Mouse (Mus musculus) heart, embryonic 12.5 days (tissue): ENCODE measurements around the gene Nckap5. TPM values are rescaled to one million over a fixed set of nuclear protein-coding genes. Genes with fewer than 3 reads are reported as not detected.

Source experiments
- ATAC-seq: fragments of 200-750 bp; cut with Nextera tagmentation; 2 replicates; pipeline ENCODE4 v1.8.0; 2017; ENCODE audit warnings: moderate TSS enrichment, moderate library complexity; ENCODE audit not compliant: insufficient number of reproducible peaks, low FRiP score
- H3K27ac ChIP-seq: fragments of 300-500 bp; sonication (generic); 2 replicates; pipeline ENCODE4 v1.5.1; 2016; ENCODE audit warnings: mild to moderate bottlenecking, moderate library complexity; ENCODE audit not compliant: poor library complexity, severe bottlenecking
- H3K27me3 ChIP-seq: fragments of 300-500 bp; sonication (generic); replicated peaks from 2 replicates; pipeline ENCODE4 v1.6.1; 2016; ENCODE audit warnings: mild to moderate bottlenecking, moderate library complexity
- H3K36me3 ChIP-seq: fragments of 300-500 bp; sonication (generic); 2 replicates; pipeline ENCODE4 v1.6.1; 2016; ENCODE audit warnings: mild to moderate bottlenecking, moderate library complexity
- H3K4me1 ChIP-seq: fragments of 300-500 bp; sonication (generic); replicated peaks from 2 replicates; pipeline ENCODE4 v1.6.1; 2016; ENCODE audit warnings: mild to moderate bottlenecking
- H3K4me2 ChIP-seq: fragments of 300-500 bp; sonication (generic); 2 replicates; pipeline ENCODE4 v1.6.1; 2016; ENCODE audit warnings: mild to moderate bottlenecking, moderate library complexity
- H3K4me3 ChIP-seq: fragments of 300-500 bp; sonication (generic); 2 replicates; pipeline ENCODE4 v1.5.1; 2016; ENCODE audit warnings: mild to moderate bottlenecking
- H3K9ac ChIP-seq: fragments of 300-500 bp; sonication (generic); 2 replicates; pipeline ENCODE4 v1.6.1; 2016; ENCODE audit warnings: mild to moderate bottlenecking, moderate library complexity
- H3K9me3 ChIP-seq: fragments of 300-500 bp; sonication (generic); replicated peaks from 2 replicates; pipeline ENCODE4 v1.6.1; 2016; ENCODE audit warnings: mild to moderate bottlenecking, moderate library complexity
- WGBS: fragments of 180-500 bp; shearing (Covaris S2); methylation state at CpG from one replicate; pipeline ENCODE4 v1.1.7; 2016; 5-methylcytosine and 5-hydroxymethylcytosine counted together
- polyA plus RNA-seq: library from polyadenylated mRNA; unstranded; fragments of >200 nt; fragmentation: Nextera tagmentation; extraction: Ambion mirVana; gene quantifications from 2 replicates; pipeline ENCODE4 v1.2.1, GENCODE M21; 2016

Gene Nckap5
- polyA plus RNA-seq, 1 experiment from 2014 or later = 3.8 TPM

GRCm38 (mm10) chr1:126470883-126471282 is 359.7 kb downstream of the Nckap5 start:
- no peak overlapping the region for H3K4me2 ChIP-seq
- H3K4me3 ChIP-seq = no peak overlapping the region
- 57% methylated on average over 2 of the region's 2 CpGs for WGBS

GRCm38 (mm10) chr1:126469818-126470544 is 360.6 kb downstream of the Nckap5 start:
- WGBS = 55% methylated on average over 5 of the region's 5 CpGs

More at GRCm38 (mm10) chr1:126470883-126471282, 359.7 kb downstream of the Nckap5 start:
- no peak overlapping the region for H3K9ac ChIP-seq
- H3K27me3 ChIP-seq = no peaks in the 10 kb centered on the region
- ATAC-seq = no peak
- no peaks in the 10 kb centered on the region for H3K36me3 ChIP-seq
- H3K4me1 ChIP-seq = 0 out of 2 replicates have a peak, but pooled peaks cover 6% of the 10 kb centered on the region
- no peak overlapping the region for H3K27ac ChIP-seq
- no peaks in the 10 kb centered on the region for H3K9me3 ChIP-seq

GRCm38 (mm10) chr1:126461527-126462354 is 368.9 kb downstream of the Nckap5 start:
- peak; percentile 80 for ATAC-seq
- H3K27ac ChIP-seq = no peak overlapping the region
- WGBS = 33% methylated on average over 11 of the region's 11 CpGs
- H3K4me1 ChIP-seq = 0 out of 2 replicates have a peak, but pooled peaks cover 6% of the 10 kb centered on the region
- H3K4me3 ChIP-seq = no peak overlapping the region
- H3K27me3 ChIP-seq = no peaks in the 10 kb centered on the region
- H3K4me2 ChIP-seq = no peak overlapping the region
- H3K9ac ChIP-seq = no peak overlapping the region
- no peaks in the 10 kb centered on the region for H3K9me3 ChIP-seq
- H3K36me3 ChIP-seq = no peaks in the 10 kb centered on the region

More at GRCm38 (mm10) chr1:126469818-126470544, 360.6 kb downstream of the Nckap5 start:
- no peak overlapping the region for H3K4me2 ChIP-seq
- H3K4me3 ChIP-seq = no peak overlapping the region
- no peaks in the 10 kb centered on the region for H3K9me3 ChIP-seq
- H3K27me3 ChIP-seq = no peaks in the 10 kb centered on the region
- H3K27ac ChIP-seq = no peak overlapping the region
- H3K9ac ChIP-seq = no peak overlapping the region
- ATAC-seq = no peak
- no peaks in the 10 kb centered on the region for H3K36me3 ChIP-seq
- 0 out of 2 replicates have a peak, but pooled peaks cover 6% of the 10 kb centered on the region for H3K4me1 ChIP-seq

- Histone ChIP-seq H3K4me3 (no peak overlapping the region), H3K4me1 (0 out of 2 replicates have a peak, but pooled peaks cover 6% of the 10 kb centered on the region), H3K36me3 (no peaks in the 10 kb centered on the region), H3K9ac (no peak overlapping the region), H3K4me2 (no peak overlapping the region), H3K27me3 (no peaks in the 10 kb centered on the region), H3K9me3 (no peaks in the 10 kb centered on the region), H3K27ac (no peak overlapping the region)
- WGBS = 74% methylated on average over 1 of the region's 1 CpGs
- ATAC-seq = no peak
Observed at GRCm38 (mm10) chr1:126457739-126458138, 372.9 kb downstream of the Nckap5 start.

DNA sequence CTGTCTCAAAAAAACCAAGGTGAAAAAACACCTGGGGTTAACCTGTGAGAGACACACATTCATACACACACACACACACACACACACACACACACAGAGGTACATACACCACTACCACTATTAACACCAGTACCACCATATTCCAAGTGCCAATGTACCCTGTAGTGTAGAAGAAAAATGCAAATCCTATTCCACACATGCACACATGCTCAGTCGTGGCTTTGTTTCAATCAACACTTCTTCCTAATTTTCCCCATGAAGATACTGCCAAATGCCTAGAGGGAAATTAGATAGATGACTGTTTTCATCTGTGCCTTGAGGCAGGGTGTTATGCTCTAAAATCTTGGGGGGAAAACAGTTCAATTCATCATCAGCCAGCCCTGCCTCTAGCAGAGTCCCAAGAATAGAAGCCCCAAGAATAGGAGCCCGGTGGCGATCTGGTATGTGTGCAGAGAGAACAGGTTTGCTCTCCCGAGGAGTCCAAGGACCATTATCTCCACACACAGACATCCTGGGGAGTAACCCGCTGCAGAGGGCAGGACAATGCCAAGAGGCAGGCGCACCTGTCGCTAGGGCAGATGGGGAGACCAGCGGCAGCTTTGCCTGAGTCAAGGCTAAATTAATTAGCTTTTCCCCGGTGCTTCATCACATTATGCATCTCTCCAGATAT is 376.0 kb downstream of the Nckap5 start:
- WGBS = 35% methylated on average over 9 of the region's 9 CpGs
- no peaks in the 10 kb centered on the region for H3K4me1 ChIP-seq

GRCm38 (mm10) chr1:126451472-126451871 is 379.1 kb downstream of the Nckap5 start:
- H3K9me3 ChIP-seq = no peaks in the 10 kb centered on the region
- WGBS = 55% methylated on average over 9 of the region's 9 CpGs

More for the DNA sequence above, 376.0 kb downstream of the Nckap5 start:
- H3K36me3 ChIP-seq = no peaks in the 10 kb centered on the region
- no peak overlapping the region for H3K4me2 ChIP-seq
- ATAC-seq = no peak
- no peak overlapping the region for H3K27ac ChIP-seq
- H3K4me3 ChIP-seq = no peak overlapping the region
- no peaks in the 10 kb centered on the region for H3K9me3 ChIP-seq
- H3K27me3 ChIP-seq = no peaks in the 10 kb centered on the region
- no peak overlapping the region for H3K9ac ChIP-seq

GRCm38 (mm10) chr1:126449424-126449823 is 381.2 kb downstream of the Nckap5 start:
- H3K36me3 ChIP-seq = no peaks in the 10 kb centered on the region
- WGBS = 28% methylated on average over 2 of the region's 2 CpGs
- H3K4me3 ChIP-seq = no peak overlapping the region
- no peaks in the 10 kb centered on the region for H3K4me1 ChIP-seq
- H3K27ac ChIP-seq = no peak overlapping the region
- no peaks in the 10 kb centered on the region for H3K9me3 ChIP-seq
- no peak overlapping the region for H3K4me2 ChIP-seq
- no peak overlapping the region for H3K9ac ChIP-seq
- no peaks in the 10 kb centered on the region for H3K27me3 ChIP-seq
- no peak for ATAC-seq

More at GRCm38 (mm10) chr1:126451472-126451871, 379.1 kb downstream of the Nckap5 start:
- no peak for ATAC-seq
- Histone ChIP-seq H3K36me3 (no peaks in the 10 kb centered on the region), H3K4me3 (no peak overlapping the region), H3K27ac (no peak overlapping the region), H3K27me3 (no peaks in the 10 kb centered on the region), H3K4me1 (no peaks in the 10 kb centered on the region), H3K9ac (no peak overlapping the region), H3K4me2 (no peak overlapping the region)

DNA sequence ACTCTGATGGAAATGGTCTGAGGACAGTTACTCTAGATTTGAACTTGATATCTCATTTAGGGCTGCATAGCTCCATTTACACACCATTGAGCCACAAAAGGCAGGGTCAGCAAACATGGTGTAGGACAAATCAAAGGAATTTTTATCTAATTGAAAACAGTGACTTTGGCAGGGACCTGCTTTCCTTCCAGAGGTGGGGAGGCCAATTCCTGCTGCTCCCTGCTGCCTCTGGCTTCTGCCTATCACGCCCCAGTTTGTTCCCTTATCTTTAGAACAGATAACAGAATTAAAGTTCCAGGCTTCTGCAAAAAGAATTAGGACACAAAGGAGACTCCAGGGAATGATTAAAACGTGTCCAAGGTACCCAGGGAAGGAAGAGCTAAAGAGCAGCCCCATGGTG is 386.7 kb downstream of the Nckap5 start:
- Histone ChIP-seq H3K9me3 (no peaks in the 10 kb centered on the region), H3K4me1 (peaks cover 7% of the 10 kb centered on the region; the same call in 1 of the 2 replicates), H3K27me3 (no peaks in the 10 kb centered on the region), H3K4me2 (no peak overlapping the region), H3K4me3 (no peak overlapping the region), H3K9ac (no peak overlapping the region), H3K36me3 (no peaks in the 10 kb centered on the region), H3K27ac (no peak overlapping the region)
- 8% methylated on average over 2 of the region's 2 CpGs for whole genome bisulfite sequencing
- peak; percentile 73; the same call in 1 of the 2 replicates for ATAC-seq

- no peak overlapping the region for H3K4me2 ChIP-seq
- no peak overlapping the region for H3K27ac ChIP-seq
- no peak overlapping the region for H3K9ac ChIP-seq
- H3K4me1 ChIP-seq = peaks cover 7% of the 10 kb centered on the region; the same call in 1 of the 2 replicates
- no peaks in the 10 kb centered on the region for H3K36me3 ChIP-seq
- no peak overlapping the region for H3K4me3 ChIP-seq
- H3K9me3 ChIP-seq = no peaks in the 10 kb centered on the region
- 62% methylated on average over 1 of the region's 1 CpGs for WGBS
- no peaks in the 10 kb centered on the region for H3K27me3 ChIP-seq
- no peak for ATAC-seq
Observed at GRCm38 (mm10) chr1:126442723-126443122, 387.9 kb downstream of the Nckap5 start.

DNA sequence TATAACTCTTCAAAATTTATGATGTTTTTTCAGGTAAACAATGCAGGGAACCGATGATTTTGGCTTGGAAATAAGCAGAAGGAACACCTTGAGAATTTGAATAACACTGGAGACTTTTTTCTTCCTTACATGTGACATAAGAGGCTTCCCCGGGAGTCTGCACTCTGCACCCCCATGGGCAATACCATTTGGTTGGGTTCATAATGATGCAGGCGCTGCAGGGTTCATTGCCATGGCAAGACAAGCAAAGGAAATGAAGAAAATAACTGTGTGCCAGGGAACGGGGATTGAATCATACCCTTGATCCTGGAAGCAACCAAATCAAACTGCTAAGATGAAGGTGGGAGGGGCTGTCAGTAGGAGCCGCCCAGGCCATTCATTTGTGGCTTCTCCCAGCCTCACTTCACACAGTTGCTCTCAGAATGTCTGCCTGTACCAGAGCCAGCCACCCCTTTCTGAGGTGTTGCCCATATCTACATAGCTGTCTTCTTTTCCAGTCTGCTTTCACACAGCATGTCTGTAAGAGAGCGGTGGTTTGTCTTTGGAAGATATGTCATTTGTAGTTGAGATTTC is 392.5 kb downstream of the Nckap5 start:
- Histone ChIP-seq H3K27me3 (no peaks in the 10 kb centered on the region), H3K4me3 (no peak overlapping the region), H3K9me3 (no peaks in the 10 kb centered on the region), H3K9ac (no peak overlapping the region), H3K27ac (no peak overlapping the region), H3K4me2 (no peak overlapping the region), H3K36me3 (no peaks in the 10 kb centered on the region), H3K4me1 (no peaks in the 10 kb centered on the region)
- no peak for ATAC-seq
- 77% methylated on average over 6 of the region's 6 CpGs for WGBS
